Mouse (Mus musculus) lung, adult 2 months (tissue): ENCODE measurements around the gene Hhipl1.

ENCODE experiments used
- CTCF ChIP-seq: fragments of 200-500 bp; IDR thresholded peaks from 2 replicates; pipeline ENCODE4 v1.5.1; 2011; ENCODE audit warnings: mild to moderate bottlenecking, low read length, control low read depth; ENCODE audit not compliant: insufficient read depth
- POLR2A ChIP-seq: fragments of 200-500 bp; IDR thresholded peaks from 2 replicates; pipeline ENCODE4 v1.6.1; 2011; ENCODE audit warnings: low read depth, mild to moderate bottlenecking, control low read depth, low read length, borderline replicate concordance; ENCODE audit errors: extremely low read depth

DNA sequence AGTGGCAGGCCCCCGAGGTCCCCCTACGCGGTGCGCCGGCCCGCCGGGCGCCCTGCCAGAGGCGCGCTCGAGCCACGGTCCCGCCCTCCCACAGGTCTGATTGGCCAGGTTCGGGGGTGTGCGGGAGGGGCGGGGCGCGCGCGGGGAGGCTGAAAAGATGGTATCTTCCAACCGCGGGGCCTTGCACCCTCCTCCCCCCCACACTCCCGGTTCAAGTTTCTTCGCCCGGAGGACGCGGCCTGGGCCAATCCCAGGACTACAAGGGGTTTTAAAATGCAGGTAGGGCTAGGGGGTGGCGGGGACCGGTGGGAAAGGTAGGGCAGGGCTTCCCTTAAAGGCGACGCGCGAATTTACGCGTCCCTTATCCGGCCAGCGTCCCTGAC is 30.6 kb upstream of the Hhipl1 start:
- no peak for TF ChIP-seq CTCF
- peak; percentile 39; the same call in 1 of the 2 replicates for TF ChIP-seq POLR2A
